Mouse (Mus musculus): Measurements from ENCODE around the gene Fam120b. TPM values are rescaled to one million over a fixed set of nuclear protein-coding genes. Genes with fewer than 3 reads are reported as not detected.

Fam120b gene
- 10 to 100 TPM; 21.2 to 99.0 (median 61.0) TPM for total RNA-seq (2018; cell fraction: chromatin; rRNA removed)
- total RNA-seq (2018; cell fraction: cytosol; rRNA removed), result 10 to 100 TPM in 24 of 26 experiments, 1 to 10 TPM in 2; 8.6 to 16.2 (median 12.3) TPM
- 10 to 100 TPM; 21.5 to 90.0 (median 42.4) TPM for total RNA-seq (2018; cell fraction: nucleus; rRNA removed)
- 12.4 to 20.1 TPM (median 14.3 TPM) in 3 replicates for polyA plus RNA-seq (2018)

GRCm38 (mm10) chr17:15395997-15396675 lies at the start of gene Fam120b:
Gene Fam120b, plus strand, starts transcription at chr17:15396202.
- Histone ChIP-seq H3K79me2 (ENCODE audit: inconsistent target) (peaks cover 51% of the 10 kb centered on the region), H3K4me3 (ENCODE audit: inconsistent target) (peak within 1 kb of the TSS; percentile 100), H3K27ac (peak within 1 kb of the TSS; percentile 70), H3K36me3 (ENCODE audit: inconsistent target) (no peaks in the 10 kb centered on the region)
- WGBS (ENCODE audit: missing documents), result 4% methylated on average over 31 of the region's 31 CpGs

GRCm38 (mm10) chr17:15350152-15350551 lies 45.9 kb upstream of the Fam120b start:
- no peak overlapping the region for H3K4me3 ChIP-seq (ENCODE audit: inconsistent target)
- no peaks in the 10 kb centered on the region for H3K79me2 ChIP-seq (ENCODE audit: inconsistent target)
- 93% methylated on average over 2 of the region's 2 CpGs for WGBS (ENCODE audit: missing documents)
- H3K27ac ChIP-seq, result no peak overlapping the region
- H3K36me3 ChIP-seq (ENCODE audit: inconsistent target), result no peaks in the 10 kb centered on the region

- H3K27ac ChIP-seq, result no peak overlapping the region
- WGBS (ENCODE audit: missing documents), result 58% methylated on average over 10 of the region's 10 CpGs
- no peaks in the 10 kb centered on the region for H3K79me2 ChIP-seq (ENCODE audit: inconsistent target)
- H3K4me3 ChIP-seq (ENCODE audit: inconsistent target), result no peak overlapping the region
- H3K36me3 ChIP-seq (ENCODE audit: inconsistent target), result no peaks in the 10 kb centered on the region
These were observed 43.0 kb upstream of the Fam120b start for GRCm38 (mm10) chr17:15352869-15353610.

GRCm38 (mm10) chr17:15354006-15354405 lies 42.0 kb upstream of the Fam120b start:
- H3K27ac ChIP-seq, result no peak overlapping the region
- no peaks in the 10 kb centered on the region for H3K79me2 ChIP-seq (ENCODE audit: inconsistent target)
- no peaks in the 10 kb centered on the region for H3K36me3 ChIP-seq (ENCODE audit: inconsistent target)
- 100% methylated on average over 1 of the region's 2 CpGs for WGBS (ENCODE audit: missing documents)
- no peak overlapping the region for H3K4me3 ChIP-seq (ENCODE audit: inconsistent target)

GRCm38 (mm10) chr17:15355072-15355471 lies 40.9 kb upstream of the Fam120b start:
- no peaks in the 10 kb centered on the region for H3K36me3 ChIP-seq (ENCODE audit: inconsistent target)
- no peaks in the 10 kb centered on the region for H3K79me2 ChIP-seq (ENCODE audit: inconsistent target)
- no peak overlapping the region for H3K4me3 ChIP-seq (ENCODE audit: inconsistent target)
- WGBS (ENCODE audit: missing documents), result 76% methylated on average over 3 of the region's 3 CpGs
- H3K27ac ChIP-seq, result no peak overlapping the region

- no peaks in the 10 kb centered on the region for H3K79me2 ChIP-seq (ENCODE audit: inconsistent target)
- no peaks in the 10 kb centered on the region for H3K36me3 ChIP-seq (ENCODE audit: inconsistent target)
- 93% methylated on average over 5 of the region's 5 CpGs for WGBS (ENCODE audit: missing documents)
- H3K4me3 ChIP-seq (ENCODE audit: inconsistent target), result no peak overlapping the region
- H3K27ac ChIP-seq, result no peak overlapping the region
These were observed 39.5 kb upstream of the Fam120b start for GRCm38 (mm10) chr17:15356526-15356925.

GRCm38 (mm10) chr17:15357071-15357470 lies 38.9 kb upstream of the Fam120b start:
- Histone ChIP-seq H3K27ac (no peak overlapping the region), H3K79me2 (ENCODE audit: inconsistent target) (no peaks in the 10 kb centered on the region), H3K4me3 (ENCODE audit: inconsistent target) (no peak overlapping the region), H3K36me3 (ENCODE audit: inconsistent target) (no peaks in the 10 kb centered on the region)
- 80% methylated on average over 3 of the region's 3 CpGs for WGBS (ENCODE audit: missing documents)

GRCm38 (mm10) chr17:15363656-15364055 lies 32.3 kb upstream of the Fam120b start:
- Histone ChIP-seq H3K79me2 (ENCODE audit: inconsistent target) (no peaks in the 10 kb centered on the region), H3K36me3 (ENCODE audit: inconsistent target) (no peaks in the 10 kb centered on the region), H3K27ac (no peak overlapping the region), H3K4me3 (ENCODE audit: inconsistent target) (no peak overlapping the region)
- 69% methylated on average over 3 of the region's 3 CpGs for WGBS (ENCODE audit: missing documents)

- H3K36me3 ChIP-seq (ENCODE audit: inconsistent target), result no peaks in the 10 kb centered on the region
- H3K4me3 ChIP-seq (ENCODE audit: inconsistent target), result no peak overlapping the region
- 73% methylated on average over 5 of the region's 5 CpGs for WGBS (ENCODE audit: missing documents)
- H3K27ac ChIP-seq, result no peak overlapping the region
- no peaks in the 10 kb centered on the region for H3K79me2 ChIP-seq (ENCODE audit: inconsistent target)
These were observed 30.4 kb upstream of the Fam120b start for GRCm38 (mm10) chr17:15365650-15366049.

GRCm38 (mm10) chr17:15370401-15370800 lies 25.6 kb upstream of the Fam120b start:
- no peak overlapping the region for H3K27ac ChIP-seq
- H3K79me2 ChIP-seq (ENCODE audit: inconsistent target), result no peaks in the 10 kb centered on the region
- 70% methylated on average over 14 of the region's 14 CpGs for WGBS (ENCODE audit: missing documents)
- H3K36me3 ChIP-seq (ENCODE audit: inconsistent target), result no peaks in the 10 kb centered on the region
- no peak overlapping the region for H3K4me3 ChIP-seq (ENCODE audit: inconsistent target)

GRCm38 (mm10) chr17:15371967-15372835 lies 23.8 kb upstream of the Fam120b start:
- Histone ChIP-seq H3K4me3 (ENCODE audit: inconsistent target) (no peak overlapping the region), H3K79me2 (ENCODE audit: inconsistent target) (no peaks in the 10 kb centered on the region), H3K36me3 (ENCODE audit: inconsistent target) (no peaks in the 10 kb centered on the region), H3K27ac (no peak overlapping the region)
- WGBS (ENCODE audit: missing documents), result 76% methylated on average over 17 of the region's 17 CpGs

- Histone ChIP-seq H3K27ac (no peak overlapping the region), H3K79me2 (ENCODE audit: inconsistent target) (no peaks in the 10 kb centered on the region), H3K36me3 (ENCODE audit: inconsistent target) (no peaks in the 10 kb centered on the region), H3K4me3 (ENCODE audit: inconsistent target) (no peak overlapping the region)
- 94% methylated on average over 15 of the region's 15 CpGs for WGBS (ENCODE audit: missing documents)
These were observed 22.9 kb upstream of the Fam120b start for GRCm38 (mm10) chr17:15372931-15373652.

- 5% methylated on average over 43 of the region's 50 CpGs for WGBS (ENCODE audit: missing documents)
- H3K27ac ChIP-seq, result no peak overlapping the region
These were observed 21.5 kb upstream of the Fam120b start for GRCm38 (mm10) chr17:15374321-15375141.

More at GRCm38 (mm10) chr17:15374321-15375141, 21.5 kb upstream of the Fam120b start:
- peak overlapping the region; percentile 57; the same call in 1 of the 2 replicates for H3K4me3 ChIP-seq (ENCODE audit: inconsistent target)
- H3K36me3 ChIP-seq (ENCODE audit: inconsistent target), result no peaks in the 10 kb centered on the region
- no peaks in the 10 kb centered on the region for H3K79me2 ChIP-seq (ENCODE audit: inconsistent target)

Data from macrophage (primary cell).